Mouse (Mus musculus) limb, embryonic 11.5 days (tissue): ENCODE measurements around the gene Grk2. TPM values are rescaled to one million over a fixed set of nuclear protein-coding genes. Genes with fewer than 3 reads are reported as not detected.

Experiments
- ATAC-seq: fragments of 200-750 bp; cut with Nextera tagmentation; 2 replicates; pipeline ENCODE4 v1.8.0; 2017; ENCODE audit warnings: low read depth; ENCODE audit not compliant: insufficient number of reproducible peaks, low FRiP score, low TSS enrichment
- DNase-seq: peaks from one replicate; pipeline ENCODE4 v3.0.0-alpha.2; 2015; ENCODE audit warnings: low spot score
- H3K27ac ChIP-seq: fragments of 300-500 bp; sonication (generic); replicated peaks from 2 replicates; pipeline ENCODE4 v1.5.1; 2014; ENCODE audit warnings: low read depth, mild to moderate bottlenecking, low read length
- H3K27me3 ChIP-seq: fragments of 300-500 bp; sonication (generic); 2 replicates; pipeline ENCODE4 v1.6.1; 2014; ENCODE audit warnings: mild to moderate bottlenecking, low read length, mixed read lengths; ENCODE audit not compliant: control insufficient read depth, insufficient read depth
- H3K36me3 ChIP-seq: fragments of 300-500 bp; sonication (generic); 2 replicates; pipeline ENCODE4 v1.6.1; 2014; ENCODE audit warnings: mild to moderate bottlenecking, low read length, moderate library complexity, mixed read lengths; ENCODE audit not compliant: control insufficient read depth, insufficient read depth
- H3K4me1 ChIP-seq: fragments of 300-500 bp; sonication (generic); 2 replicates; pipeline ENCODE4 v1.6.1; 2014; ENCODE audit warnings: low read length, mixed read lengths; ENCODE audit not compliant: control insufficient read depth, insufficient read depth
- H3K4me2 ChIP-seq: fragments of 300-500 bp; sonication (generic); 2 replicates; pipeline ENCODE4 v1.6.1; 2014; ENCODE audit warnings: low read depth, mild to moderate bottlenecking, moderate library complexity; ENCODE audit not compliant: severe bottlenecking
- H3K4me3 ChIP-seq: fragments of 300-500 bp; sonication (generic); 2 replicates; pipeline ENCODE4 v1.5.1; 2014; ENCODE audit warnings: low read depth, low read length
- H3K9ac ChIP-seq: fragments of 300-500 bp; sonication (generic); 2 replicates; pipeline ENCODE4 v1.6.1; 2014; ENCODE audit warnings: mild to moderate bottlenecking, low read length
- H3K9me3 ChIP-seq: fragments of 300-500 bp; sonication (generic); 2 replicates; pipeline ENCODE4 v1.6.1; 2016; ENCODE audit warnings: low read length; ENCODE audit not compliant: control insufficient read depth
- WGBS: fragments of 180-500 bp; shearing (Covaris S2); extraction: QIAGEN DNeasy Blood & Tissue Kit; methylation state at CpG from one replicate; pipeline ENCODE4 v1.1.7; 2014; 5-methylcytosine and 5-hydroxymethylcytosine counted together
- polyA plus RNA-seq: library from polyadenylated mRNA; unstranded; fragments of >200 nt; fragmentation: Nextera tagmentation; extraction: Ambion mirVana; gene quantifications from 2 replicates; pipeline ENCODE4 v1.2.1, GENCODE M21; 2014

Gene Grk2
- polyA plus RNA-seq, 1 experiment from 2014 or later, result 15.4 TPM

GRCm38 (mm10) chr19:4296611-4297010, 9.4 kb downstream of the Grk2 start:
- Histone ChIP-seq H3K4me3 (no peak overlapping the region), H3K27me3 (no peaks in the 10 kb centered on the region), H3K4me2 (no peak overlapping the region), H3K36me3 (peaks cover 4% of the 10 kb centered on the region; the same call in 1 of the 2 replicates), H3K9ac (no peak overlapping the region), H3K27ac (no peak overlapping the region), H3K4me1 (peaks cover 12% of the 10 kb centered on the region), H3K9me3 (no peaks in the 10 kb centered on the region)
- no peak for DNase-seq
- ATAC-seq, result no peak
- 92% methylated on average over 2 of the region's 2 CpGs for WGBS

- H3K36me3 ChIP-seq, result peaks cover 11% of the 10 kb centered on the region
- H3K4me3 ChIP-seq, result no peak overlapping the region
- no peaks in the 10 kb centered on the region for H3K9me3 ChIP-seq
- DNase-seq (no peak), ATAC-seq (no peak)
- no peak overlapping the region for H3K27ac ChIP-seq
- 92% methylated on average over 4 of the region's 4 CpGs for whole genome bisulfite sequencing
- peaks cover 4% of the 10 kb centered on the region; the same call in 1 of the 2 replicates for H3K4me1 ChIP-seq
- H3K27me3 ChIP-seq, result no peaks in the 10 kb centered on the region
- no peak overlapping the region for H3K4me2 ChIP-seq
- H3K9ac ChIP-seq, result no peak overlapping the region
These were observed 10.6 kb downstream of the Grk2 start for GRCm38 (mm10) chr19:4295391-4295790.

GRCm38 (mm10) chr19:4294381-4295097, 11.5 kb downstream of the Grk2 start:
- DNase-seq (no peak), ATAC-seq (no peak)
- H3K4me3 ChIP-seq, result no peak overlapping the region
- H3K9ac ChIP-seq, result no peak overlapping the region
- 73% methylated on average over 14 of the region's 14 CpGs for WGBS
- no peaks in the 10 kb centered on the region for H3K4me1 ChIP-seq
- peaks cover 18% of the 10 kb centered on the region for H3K36me3 ChIP-seq
- no peak overlapping the region for H3K4me2 ChIP-seq
- H3K9me3 ChIP-seq, result no peaks in the 10 kb centered on the region
- no peaks in the 10 kb centered on the region for H3K27me3 ChIP-seq
- no peak overlapping the region for H3K27ac ChIP-seq

- WGBS, result 93% methylated on average over 11 of the region's 11 CpGs
- Histone ChIP-seq H3K27me3 (no peaks in the 10 kb centered on the region), H3K9me3 (no peaks in the 10 kb centered on the region), H3K36me3 (peaks cover 38% of the 10 kb centered on the region), H3K4me3 (no peak overlapping the region), H3K27ac (no peak overlapping the region), H3K4me1 (no peaks in the 10 kb centered on the region), H3K4me2 (no peak overlapping the region), H3K9ac (no peak overlapping the region)
- DNase-seq (no peak), ATAC-seq (no peak)
These were observed 14.9 kb downstream of the Grk2 start for GRCm38 (mm10) chr19:4291161-4291560.

GRCm38 (mm10) chr19:4290749-4291148, 15.3 kb downstream of the Grk2 start:
- Histone ChIP-seq H3K27me3 (no peaks in the 10 kb centered on the region), H3K4me2 (no peak overlapping the region), H3K27ac (no peak overlapping the region), H3K4me3 (no peak overlapping the region), H3K36me3 (peaks cover 42% of the 10 kb centered on the region), H3K4me1 (no peaks in the 10 kb centered on the region), H3K9me3 (no peaks in the 10 kb centered on the region), H3K9ac (no peak overlapping the region)
- no peak for ATAC-seq
- DNase-seq, result no peak
- WGBS, result 78% methylated on average over 15 of the region's 15 CpGs

GRCm38 (mm10) chr19:4283653-4284052, 22.4 kb downstream of the Grk2 start:
- no peak overlapping the region for H3K27ac ChIP-seq
- ATAC-seq (no peak; the same call in 1 of the 2 replicates), DNase-seq (no peak)
- H3K4me1 ChIP-seq, result no peaks in the 10 kb centered on the region; the same call in 1 of the 2 replicates
- H3K27me3 ChIP-seq, result no peaks in the 10 kb centered on the region
- H3K9ac ChIP-seq, result no peak overlapping the region
- peak overlapping the region; percentile 71; the same call in 1 of the 2 replicates for H3K4me2 ChIP-seq
- WGBS, result 50% methylated on average over 7 of the region's 7 CpGs
- no peaks in the 10 kb centered on the region for H3K9me3 ChIP-seq
- peaks cover 23% of the 10 kb centered on the region; the same call in 1 of the 2 replicates for H3K36me3 ChIP-seq
- H3K4me3 ChIP-seq, result peak overlapping the region; percentile 56; the same call in 1 of the 2 replicates

GRCm38 (mm10) chr19:4282898-4283553, 23.0 kb downstream of the Grk2 start, which contains the start of gene Ankrd13d:
TSS of gene Ankrd13d (minus strand) at chr19:4283137.
- peak within 1 kb of the TSS; percentile 56 for H3K4me3 ChIP-seq
- under 1% methylated on average over 48 of the region's 50 CpGs for WGBS
- peak; percentile 89 for DNase-seq
- no peak within 1 kb of the TSS for H3K27ac ChIP-seq
- H3K4me1 ChIP-seq, result no peaks in the 10 kb centered on the region; the same call in 1 of the 2 replicates
- no peaks in the 10 kb centered on the region for H3K27me3 ChIP-seq
- H3K36me3 ChIP-seq, result peaks cover 18% of the 10 kb centered on the region; the same call in 1 of the 2 replicates
- peak; percentile 92 for ATAC-seq
- H3K9me3 ChIP-seq, result no peaks in the 10 kb centered on the region
- H3K9ac ChIP-seq, result peak within 1 kb of the TSS; percentile 61
- peak within 1 kb of the TSS; percentile 71 for H3K4me2 ChIP-seq

GRCm38 (mm10) chr19:4280425-4280824, 25.6 kb downstream of the Grk2 start:
- ATAC-seq, result no peak
- no peak overlapping the region for H3K4me2 ChIP-seq

More at GRCm38 (mm10) chr19:4280425-4280824, 25.6 kb downstream of the Grk2 start:
- WGBS, result 96% methylated on average over 9 of the region's 9 CpGs
- Histone ChIP-seq H3K27me3 (no peaks in the 10 kb centered on the region), H3K4me3 (no peak overlapping the region), H3K36me3 (no peaks in the 10 kb centered on the region), H3K9ac (no peak overlapping the region), H3K9me3 (no peaks in the 10 kb centered on the region), H3K4me1 (no peaks in the 10 kb centered on the region; the same call in 1 of the 2 replicates), H3K27ac (no peak overlapping the region)
- DNase-seq, result no peak
